Mouse (Mus musculus): ENCODE measurements around the gene Wdr17.

- TF ChIP-seq CTCF (IDR thresholded peaks at IDR 0.05; ENCODE audit: borderline replicate concordance, insufficient read depth, low read length) (no peak), POLR2A (IDR thresholded peaks at IDR 0.05; ENCODE audit: low read depth, low read length) (no peak)
Observed at GRCm38 (mm10) chr8:54917710-54918109, 30.7 kb upstream of the Wdr17 start.
